Mouse (Mus musculus): Measurements from ENCODE around the gene Sdhb. TPM values are rescaled to one million over a fixed set of nuclear protein-coding genes. Genes with fewer than 3 reads are reported as not detected.

Sdhb gene
- polyA plus RNA-seq (2012; rRNA removed) (156 and 175 TPM in 2 replicates), polyA plus RNA-seq (2014; fragmentation: Nextera tagmentation; extraction: Ambion mirVana) (380 and 381 TPM in 2 replicates)

DNA sequence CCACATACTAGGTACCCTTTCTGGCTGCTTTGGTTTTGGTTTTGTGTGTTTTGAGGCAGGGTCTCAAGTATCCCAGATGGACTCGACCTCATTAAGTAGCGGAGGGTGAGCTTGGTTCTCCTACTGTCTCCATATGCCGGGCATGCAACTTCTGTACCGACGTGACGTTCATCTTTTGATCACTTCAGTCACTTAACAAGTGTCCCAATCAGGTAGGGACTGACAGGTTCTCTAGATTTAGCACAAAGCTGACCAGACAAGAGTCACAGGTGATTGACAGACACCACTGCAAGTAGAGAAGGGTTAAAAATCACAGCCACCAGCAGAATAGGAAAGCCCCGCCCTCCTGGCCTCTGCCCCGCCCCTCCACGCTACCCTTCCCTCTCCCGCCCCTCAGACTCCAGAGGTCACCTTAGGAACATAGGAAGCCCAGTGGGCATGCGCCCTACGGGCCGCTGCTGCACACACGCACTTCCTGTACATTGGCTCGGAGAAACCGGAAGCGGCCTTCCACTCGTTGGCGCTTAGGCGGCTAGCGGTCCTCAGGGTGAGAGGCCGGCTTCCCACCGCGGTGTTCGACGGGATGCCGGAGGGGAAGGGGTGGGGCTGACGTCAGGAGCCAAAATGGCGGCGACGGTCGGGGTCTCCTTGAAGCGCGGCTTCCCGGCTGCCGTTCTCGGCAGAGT, at the start of gene Sdhb:
Gene Sdhb, plus strand, starts transcription at position 423 of the 686 bp plus-strand sequence.
- Histone ChIP-seq H3K27ac (replicated peaks; ENCODE audit: low read depth, low read length) (peak within 1 kb of the TSS; percentile 77), H3K27me3 (ENCODE audit: control insufficient read depth, insufficient read depth, low read length) (no peaks in the 10 kb centered on the region)
- peak; percentile 96 for ATAC-seq (ENCODE audit: low FRiP score, low read depth)

GRCm38 (mm10) chr4:140911416-140911815, 49.6 kb upstream of the Sdhb start:
- Histone ChIP-seq H3K27me3 (ENCODE audit: control insufficient read depth, insufficient read depth, low read length) (peaks cover 15% of the 10 kb centered on the region; the same call in 1 of the 2 replicates), H3K4me1 (ENCODE audit: control insufficient read depth, insufficient read depth, low read length) (peaks cover 6% of the 10 kb centered on the region), H3K27ac (replicated peaks; ENCODE audit: low read depth, low read length) (no peak overlapping the region), H3K9me3 (ENCODE audit: control insufficient read depth, low read length) (no peaks in the 10 kb centered on the region), H3K4me3 (replicated peaks; ENCODE audit: low read length) (no peak overlapping the region), H3K4me2 (replicated peaks; ENCODE audit: low read depth, low read length, severe bottlenecking) (no peak overlapping the region), H3K9ac (ENCODE audit: low read depth, low read length, severe bottlenecking) (no peak overlapping the region), H3K36me3 (ENCODE audit: control insufficient read depth, insufficient read depth, low read length) (no peaks in the 10 kb centered on the region)
- TF ChIP-seq POLR2A (IDR thresholded peaks at IDR 0.05; ENCODE audit: borderline replicate concordance, extremely low read depth, insufficient read depth, insufficient read length), result no peak
- DNase-seq (ENCODE audit: low spot score), result no peak
- WGBS, result 85% methylated on average over 9 of the region's 9 CpGs
- ATAC-seq (ENCODE audit: low FRiP score, low read depth), result no peak

More for the DNA sequence above, at the start of gene Sdhb:
- Histone ChIP-seq H3K4me1 (ENCODE audit: control insufficient read depth, insufficient read depth, low read length) (peaks cover 15% of the 10 kb centered on the region), H3K9me3 (ENCODE audit: control insufficient read depth, low read length) (no peaks in the 10 kb centered on the region), H3K9ac (ENCODE audit: low read depth, low read length, severe bottlenecking) (peak within 1 kb of the TSS; percentile 91), H3K36me3 (ENCODE audit: control insufficient read depth, insufficient read depth, low read length) (no peaks in the 10 kb centered on the region), H3K4me2 (replicated peaks; ENCODE audit: low read depth, low read length, severe bottlenecking) (peak within 1 kb of the TSS; percentile 91), H3K4me3 (replicated peaks; ENCODE audit: low read length) (peak within 1 kb of the TSS; percentile 91)
- WGBS, result 2% methylated on average over 37 of the region's 37 CpGs
- DNase-seq (ENCODE audit: low spot score), result peak; percentile 99
- peak; percentile 72; the same call in 1 of the 2 replicates for TF ChIP-seq POLR2A (IDR thresholded peaks at IDR 0.05; ENCODE audit: borderline replicate concordance, extremely low read depth, insufficient read depth, insufficient read length)

DNA sequence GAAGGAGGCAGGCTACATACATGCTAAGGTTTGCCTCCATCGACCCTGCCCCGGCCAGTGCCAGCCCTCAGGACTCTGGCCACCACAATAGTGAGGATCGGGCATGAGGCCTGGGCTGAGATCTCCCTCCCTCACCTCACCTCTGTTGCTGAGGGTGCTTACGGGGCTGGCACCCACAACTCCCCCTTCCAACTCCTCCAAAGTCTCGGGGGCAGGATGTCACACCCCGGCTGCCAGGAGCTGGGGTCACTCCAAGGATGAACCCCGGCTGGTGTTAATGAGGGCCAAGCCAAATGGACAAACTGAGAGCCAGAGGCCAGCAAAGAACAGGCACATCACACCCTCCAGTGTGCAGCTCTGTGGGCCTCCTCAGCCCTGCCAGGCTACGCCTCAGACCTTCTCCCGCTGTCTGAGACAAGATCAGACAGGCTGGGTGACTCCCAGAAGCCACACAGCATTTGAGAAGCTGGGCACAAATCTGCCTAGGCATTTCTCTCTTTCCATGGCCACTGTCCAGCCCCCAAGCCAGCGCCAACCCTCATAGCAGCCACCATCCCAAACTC, 48.7 kb upstream of the Sdhb start:
- no peak overlapping the region for H3K27ac ChIP-seq (replicated peaks; ENCODE audit: low read depth, low read length)
- TF ChIP-seq POLR2A (IDR thresholded peaks at IDR 0.05; ENCODE audit: borderline replicate concordance, extremely low read depth, insufficient read depth, insufficient read length), result no peak
- WGBS, result 72% methylated on average over 10 of the region's 10 CpGs
- peaks cover 6% of the 10 kb centered on the region; the same call in 1 of the 2 replicates for H3K27me3 ChIP-seq (ENCODE audit: control insufficient read depth, insufficient read depth, low read length)
- H3K4me1 ChIP-seq (ENCODE audit: control insufficient read depth, insufficient read depth, low read length), result peaks cover 6% of the 10 kb centered on the region; the same call in 1 of the 2 replicates
- no peak for DNase-seq (ENCODE audit: low spot score)
- H3K4me3 ChIP-seq (replicated peaks; ENCODE audit: low read length), result no peak overlapping the region
- H3K9me3 ChIP-seq (ENCODE audit: control insufficient read depth, low read length), result no peaks in the 10 kb centered on the region
- no peak for ATAC-seq (ENCODE audit: low FRiP score, low read depth)
- H3K4me2 ChIP-seq (replicated peaks; ENCODE audit: low read depth, low read length, severe bottlenecking), result no peak overlapping the region
- no peak overlapping the region for H3K9ac ChIP-seq (ENCODE audit: low read depth, low read length, severe bottlenecking)
- H3K36me3 ChIP-seq (ENCODE audit: control insufficient read depth, insufficient read depth, low read length), result no peaks in the 10 kb centered on the region

DNA sequence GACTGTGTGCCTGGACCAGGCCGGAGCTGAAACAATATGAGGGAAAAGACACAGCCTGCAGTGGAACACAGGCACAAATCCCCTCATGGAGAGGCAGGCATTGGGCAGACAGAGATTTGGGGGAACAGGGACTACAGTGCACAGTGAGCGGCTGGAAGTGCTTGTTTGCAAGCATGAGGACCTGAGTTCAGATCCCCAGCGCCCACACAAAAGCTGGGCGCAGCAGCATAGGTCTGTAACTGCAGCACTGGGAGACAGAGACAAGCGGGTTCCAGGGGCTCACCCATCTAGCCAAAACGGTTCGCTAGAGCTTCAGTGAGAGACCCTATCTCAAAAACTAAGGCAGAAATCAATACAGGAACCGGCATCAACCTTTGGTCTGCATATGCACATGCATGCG, 47.4 kb upstream of the Sdhb start:
- Histone ChIP-seq H3K4me1 (ENCODE audit: control insufficient read depth, insufficient read depth, low read length) (peaks cover 6% of the 10 kb centered on the region; the same call in 1 of the 2 replicates), H3K4me2 (replicated peaks; ENCODE audit: low read depth, low read length, severe bottlenecking) (no peak overlapping the region), H3K27ac (replicated peaks; ENCODE audit: low read depth, low read length) (no peak overlapping the region), H3K4me3 (replicated peaks; ENCODE audit: low read length) (no peak overlapping the region), H3K27me3 (ENCODE audit: control insufficient read depth, insufficient read depth, low read length) (0 out of 2 replicates have a peak, but pooled peaks cover 3% of the 10 kb centered on the region), H3K36me3 (ENCODE audit: control insufficient read depth, insufficient read depth, low read length) (no peaks in the 10 kb centered on the region), H3K9ac (ENCODE audit: low read depth, low read length, severe bottlenecking) (no peak overlapping the region), H3K9me3 (ENCODE audit: control insufficient read depth, low read length) (no peaks in the 10 kb centered on the region)
- 89% methylated on average over 9 of the region's 9 CpGs for WGBS
- no peak for TF ChIP-seq POLR2A (IDR thresholded peaks at IDR 0.05; ENCODE audit: borderline replicate concordance, extremely low read depth, insufficient read depth, insufficient read length)
- ATAC-seq (ENCODE audit: low FRiP score, low read depth), result no peak
- no peak for DNase-seq (ENCODE audit: low spot score)

GRCm38 (mm10) chr4:140914731-140915131, 46.3 kb upstream of the Sdhb start:
- Histone ChIP-seq H3K4me1 (ENCODE audit: control insufficient read depth, insufficient read depth, low read length) (peaks cover 6% of the 10 kb centered on the region; the same call in 1 of the 2 replicates), H3K4me3 (replicated peaks; ENCODE audit: low read length) (no peak overlapping the region), H3K9me3 (ENCODE audit: control insufficient read depth, low read length) (no peaks in the 10 kb centered on the region), H3K36me3 (ENCODE audit: control insufficient read depth, insufficient read depth, low read length) (no peaks in the 10 kb centered on the region), H3K9ac (ENCODE audit: low read depth, low read length, severe bottlenecking) (no peak overlapping the region), H3K27me3 (ENCODE audit: control insufficient read depth, insufficient read depth, low read length) (no peaks in the 10 kb centered on the region), H3K4me2 (replicated peaks; ENCODE audit: low read depth, low read length, severe bottlenecking) (no peak overlapping the region), H3K27ac (replicated peaks; ENCODE audit: low read depth, low read length) (no peak overlapping the region)
- no peak for TF ChIP-seq POLR2A (IDR thresholded peaks at IDR 0.05; ENCODE audit: borderline replicate concordance, extremely low read depth, insufficient read depth, insufficient read length)
- ATAC-seq (ENCODE audit: low FRiP score, low read depth) (peak; percentile 34; the same call in 1 of the 2 replicates), DNase-seq (ENCODE audit: low spot score) (peak; percentile 40)
- 50% methylated on average over 6 of the region's 6 CpGs for WGBS
